Mouse (Mus musculus) telencephalon, adult 2 months (tissue): ENCODE measurements around the gene Rmdn2.

Source experiments
- DNase-seq: peaks from one replicate; pipeline ENCODE4 v3.0.0-alpha.2; 2011; ENCODE audit warnings: low read depth, low spot score

Rmdn2 gene

GRCm38 (mm10) chr17:79705671-79706455 is 94.2 kb downstream of the Rmdn2 start:
- no peak for DNase-seq

GRCm38 (mm10) chr17:79708168-79708567 is 96.5 kb downstream of the Rmdn2 start:
- no peak for DNase-seq

- no peak for DNase-seq
Measured at GRCm38 (mm10) chr17:79709718-79710117, 98.1 kb downstream of the Rmdn2 start.

GRCm38 (mm10) chr17:79710246-79710842 is 98.7 kb downstream of the Rmdn2 start:
- no peak for DNase-seq

GRCm38 (mm10) chr17:79711944-79712343 is 100.3 kb downstream of the Rmdn2 start:
- DNase-seq, result no peak

GRCm38 (mm10) chr17:79712536-79712935 is 100.9 kb downstream of the Rmdn2 start:
- no peak for DNase-seq

GRCm38 (mm10) chr17:79713276-79713642 is 101.6 kb downstream of the Rmdn2 start:
- no peak for DNase-seq

GRCm38 (mm10) chr17:79713643-79714367 is 102.1 kb downstream of the Rmdn2 start:
- DNase-seq, result no peak

- no peak for DNase-seq
Measured at GRCm38 (mm10) chr17:79714368-79714895, 102.8 kb downstream of the Rmdn2 start.

GRCm38 (mm10) chr17:79714931-79715637 is 103.4 kb downstream of the Rmdn2 start, which contains the start of gene Cyp1b1:
TSS of gene Cyp1b1 (minus strand) at chr17:79715061.
- DNase-seq, result no peak

GRCm38 (mm10) chr17:79715649-79716143 is 104.0 kb downstream of the Rmdn2 start:
- peak; percentile 52 for DNase-seq

- DNase-seq, result no peak
Measured at GRCm38 (mm10) chr17:79720681-79721080, 109.0 kb downstream of the Rmdn2 start.

GRCm38 (mm10) chr17:79726613-79727012 is 115.0 kb downstream of the Rmdn2 start:
- no peak for DNase-seq

- no peak for DNase-seq
Measured at GRCm38 (mm10) chr17:79728053-79728584, 116.5 kb downstream of the Rmdn2 start.

GRCm38 (mm10) chr17:79728585-79729503 is 117.2 kb downstream of the Rmdn2 start:
- DNase-seq, result no peak

- DNase-seq, result no peak
Measured at GRCm38 (mm10) chr17:79730988-79731387, 119.3 kb downstream of the Rmdn2 start.

- no peak for DNase-seq
Measured at GRCm38 (mm10) chr17:79733039-79733438, 121.4 kb downstream of the Rmdn2 start.

GRCm38 (mm10) chr17:79737598-79737997 is 125.9 kb downstream of the Rmdn2 start:
- DNase-seq, result no peak

GRCm38 (mm10) chr17:79738847-79739498 is 127.3 kb downstream of the Rmdn2 start:
- DNase-seq, result no peak

- DNase-seq, result no peak
Measured at GRCm38 (mm10) chr17:79742635-79743034, 131.0 kb downstream of the Rmdn2 start.
